Mouse (Mus musculus) limb, embryonic 10.5 days (tissue): ENCODE results near the gene Cuta. TPM values are rescaled to one million over a fixed set of nuclear protein-coding genes. Genes with fewer than 3 reads are reported as not detected.
A peak's percentile ranks its signal among the peaks of the same experiment; 100 is the strongest.

Experiments
- DNase-seq: peaks from one replicate; pipeline ENCODE4 v3.0.0-alpha.2; 2017; ENCODE audit warnings: low spot score
- H3K27ac ChIP-seq: fragments of 300-500 bp; sonication (generic); 2 replicates; pipeline ENCODE4 v1.5.1; 2016; ENCODE audit warnings: mild to moderate bottlenecking
- H3K27me3 ChIP-seq: fragments of 300-500 bp; sonication (generic); 2 replicates; pipeline ENCODE4 v1.6.1; 2016; ENCODE audit warnings: low read depth, mild to moderate bottlenecking; ENCODE audit not compliant: poor library complexity, severe bottlenecking
- H3K36me3 ChIP-seq: fragments of 300-500 bp; sonication (generic); 2 replicates; pipeline ENCODE4 v1.6.1; 2016; ENCODE audit warnings: mild to moderate bottlenecking, moderate library complexity
- H3K4me1 ChIP-seq: fragments of 300-500 bp; sonication (generic); 2 replicates; pipeline ENCODE4 v1.6.1; 2016
- H3K4me3 ChIP-seq: fragments of 300-500 bp; sonication (generic); 2 replicates; pipeline ENCODE4 v1.5.1; 2016; ENCODE audit warnings: mild to moderate bottlenecking, moderate library complexity
- H3K9me3 ChIP-seq: fragments of 300-500 bp; sonication (generic); replicated peaks from 2 replicates; pipeline ENCODE4 v1.6.1; 2016; ENCODE audit warnings: mild to moderate bottlenecking
- WGBS: fragments of 180-500 bp; shearing (Covaris S2); methylation state at CpG from one replicate; pipeline ENCODE4 v1.1.7; 2016; 5-methylcytosine and 5-hydroxymethylcytosine counted together
- polyA plus RNA-seq: library from polyadenylated mRNA; unstranded; fragments of >200 nt; fragmentation: Nextera tagmentation; extraction: Ambion mirVana; gene quantifications from 2 replicates; pipeline ENCODE4 v1.2.1, GENCODE M21; 2016

Gene Cuta
- polyA plus RNA-seq, 1 experiment from 2014 or later = 184 TPM

- peak; percentile 94 for DNase-seq
- Histone ChIP-seq H3K9me3 (no peaks in the 10 kb centered on the region), H3K4me3 (peak overlapping the region; percentile 80), H3K4me1 (peaks cover 83% of the 10 kb centered on the region), H3K36me3 (peaks cover 24% of the 10 kb centered on the region), H3K27me3 (peaks cover 6% of the 10 kb centered on the region), H3K27ac (peak overlapping the region; percentile 93)
- under 1% methylated on average over 10 of the region's 11 CpGs for WGBS
Measured at GRCm38 (mm10) chr17:26951406-26951805, 12.0 kb upstream of the Cuta start.

- WGBS = 40% methylated on average over 7 of the region's 7 CpGs
- Histone ChIP-seq H3K4me3 (peak overlapping the region; percentile 80), H3K27me3 (peaks cover 6% of the 10 kb centered on the region), H3K4me1 (peaks cover 90% of the 10 kb centered on the region), H3K36me3 (peaks cover 18% of the 10 kb centered on the region), H3K9me3 (no peaks in the 10 kb centered on the region), H3K27ac (peak overlapping the region; percentile 93)
- DNase-seq = no peak
Measured at GRCm38 (mm10) chr17:26950560-26951288, 11.4 kb upstream of the Cuta start.

- Histone ChIP-seq H3K4me3 (peak overlapping the region; percentile 80), H3K27me3 (peaks cover 6% of the 10 kb centered on the region), H3K9me3 (no peaks in the 10 kb centered on the region), H3K4me1 (peaks cover 93% of the 10 kb centered on the region), H3K27ac (peak overlapping the region; percentile 93), H3K36me3 (peaks cover 11% of the 10 kb centered on the region)
- no peak for DNase-seq
- 42% methylated on average over 5 of the region's 5 CpGs for WGBS
Measured at GRCm38 (mm10) chr17:26949866-26950265, 10.5 kb upstream of the Cuta start.

- H3K4me1 ChIP-seq = peaks cover 86% of the 10 kb centered on the region
- 10% methylated on average over 14 of the region's 14 CpGs for WGBS
- peak; percentile 62 for DNase-seq
- peaks cover 6% of the 10 kb centered on the region for H3K27me3 ChIP-seq
- peak overlapping the region; percentile 80 for H3K4me3 ChIP-seq
- H3K9me3 ChIP-seq = no peaks in the 10 kb centered on the region
- H3K27ac ChIP-seq = peak overlapping the region; percentile 93
- peaks cover 11% of the 10 kb centered on the region for H3K36me3 ChIP-seq
Measured at GRCm38 (mm10) chr17:26949051-26949577, 9.7 kb upstream of the Cuta start.

GRCm38 (mm10) chr17:26948316-26949050 is 9.1 kb upstream of the Cuta start:
- peaks cover 11% of the 10 kb centered on the region; the same call in 1 of the 2 replicates for H3K36me3 ChIP-seq
- peak overlapping the region; percentile 80 for H3K4me3 ChIP-seq
- peaks cover 6% of the 10 kb centered on the region for H3K27me3 ChIP-seq
- WGBS = under 1% methylated on average over 69 of the region's 87 CpGs
- DNase-seq = peak; percentile 75
- H3K4me1 ChIP-seq = peaks cover 80% of the 10 kb centered on the region
- H3K27ac ChIP-seq = peak overlapping the region; percentile 93
- H3K9me3 ChIP-seq = no peaks in the 10 kb centered on the region

GRCm38 (mm10) chr17:26947231-26948100 is 8.1 kb upstream of the Cuta start:
- Histone ChIP-seq H3K36me3 (0 out of 2 replicates have a peak, but pooled peaks cover 9% of the 10 kb centered on the region), H3K4me1 (peaks cover 75% of the 10 kb centered on the region), H3K9me3 (no peaks in the 10 kb centered on the region), H3K4me3 (peak overlapping the region; percentile 66), H3K27ac (peak overlapping the region; percentile 86), H3K27me3 (peaks cover 6% of the 10 kb centered on the region)
- DNase-seq = no peak
- WGBS = 48% methylated on average over 12 of the region's 12 CpGs

- peak; percentile 79 for DNase-seq
- peaks cover 75% of the 10 kb centered on the region for H3K4me1 ChIP-seq
- no peaks in the 10 kb centered on the region for H3K9me3 ChIP-seq
- H3K36me3 ChIP-seq = 0 out of 2 replicates have a peak, but pooled peaks cover 8% of the 10 kb centered on the region
- under 1% methylated on average over 35 of the region's 37 CpGs for WGBS
- peaks cover 6% of the 10 kb centered on the region for H3K27me3 ChIP-seq
- peak overlapping the region; percentile 86 for H3K27ac ChIP-seq
- H3K4me3 ChIP-seq = peak overlapping the region; percentile 66
Measured at GRCm38 (mm10) chr17:26946567-26946966, 7.2 kb upstream of the Cuta start.

GRCm38 (mm10) chr17:26945824-26946495 is 6.6 kb upstream of the Cuta start:
- H3K9me3 ChIP-seq = no peaks in the 10 kb centered on the region
- 29% methylated on average over 13 of the region's 13 CpGs for WGBS
- 0 out of 2 replicates have a peak, but pooled peaks cover 8% of the 10 kb centered on the region for H3K36me3 ChIP-seq
- H3K4me1 ChIP-seq = peaks cover 75% of the 10 kb centered on the region
- peak overlapping the region; percentile 66 for H3K4me3 ChIP-seq
- peak overlapping the region; percentile 86 for H3K27ac ChIP-seq
- no peak for DNase-seq
- H3K27me3 ChIP-seq = peaks cover 6% of the 10 kb centered on the region

- Histone ChIP-seq H3K27ac (peak overlapping the region; percentile 91), H3K27me3 (no peaks in the 10 kb centered on the region), H3K36me3 (peaks cover 15% of the 10 kb centered on the region), H3K4me1 (peaks cover 69% of the 10 kb centered on the region), H3K4me3 (peak overlapping the region; percentile 75), H3K9me3 (no peaks in the 10 kb centered on the region)
- 8% methylated on average over 4 of the region's 4 CpGs for WGBS
- no peak for DNase-seq
Measured at GRCm38 (mm10) chr17:26941841-26942570, 2.6 kb upstream of the Cuta start.

GRCm38 (mm10) chr17:26941031-26941789 is 1.8 kb upstream of the Cuta start, which contains the start of gene Syngap1:
Gene Syngap1 (plus strand): TSS chr17:26941253.
- Histone ChIP-seq H3K4me1 (peaks cover 69% of the 10 kb centered on the region), H3K27ac (peak within 1 kb of the TSS; percentile 91), H3K9me3 (no peaks in the 10 kb centered on the region), H3K27me3 (no peaks in the 10 kb centered on the region), H3K4me3 (peak within 1 kb of the TSS; percentile 75), H3K36me3 (peaks cover 23% of the 10 kb centered on the region)
- WGBS = 2% methylated on average over 21 of the region's 24 CpGs
- DNase-seq = peak; percentile 55

- Histone ChIP-seq H3K27me3 (no peaks in the 10 kb centered on the region), H3K4me1 (peaks cover 61% of the 10 kb centered on the region), H3K9me3 (no peaks in the 10 kb centered on the region), H3K36me3 (peaks cover 34% of the 10 kb centered on the region), H3K27ac (peak overlapping the region; percentile 88), H3K4me3 (peak overlapping the region; percentile 75)
- 4% methylated on average over 3 of the region's 3 CpGs for WGBS
- DNase-seq = no peak
Measured at GRCm38 (mm10) chr17:26939973-26940300, 568 bp upstream of the Cuta start.
